Mouse (Mus musculus) stomach, postnatal 0 days (tissue): Measurements from ENCODE around the gene Ptprn2.

ENCODE experiments used
- CTCF ChIP-seq: IDR thresholded peaks from 2 replicates; pipeline ENCODE4 v1.5.1; 2016; ENCODE audit warnings: antibody characterized with exemption, low read depth, mild to moderate bottlenecking, moderate library complexity
- EP300 ChIP-seq: optimal IDR thresholded peaks from 2 replicates; pipeline ENCODE3; 2016; ENCODE audit warnings: antibody characterized with exemption

- TF ChIP-seq EP300 (no peak), CTCF (no peak)
Observed at GRCm38 (mm10) chr12:117054925-117055570, 569.5 kb downstream of the Ptprn2 start.
